Mouse (Mus musculus) MEL (cell line): ENCODE measurements around the gene Yeats2. TPM values are rescaled to one million over a fixed set of nuclear protein-coding genes. Genes with fewer than 3 reads are reported as not detected.

Source experiments
- DNase-seq: peaks from one replicate; pipeline ENCODE4 v3.0.0; 2011; ENCODE audit warnings: low read depth, low spot score
- H3K27ac ChIP-seq: 2 replicates; pipeline ENCODE4 v1.5.1; 2012; ENCODE audit warnings: low read depth, mild to moderate bottlenecking, control low read depth, low read length, moderate library complexity; ENCODE audit not compliant: control insufficient read depth
- H3K27me3 ChIP-seq, 2 experiments: fragments of 150-350 bp in 1 of 2; sonication (generic) in 1 of 2; 2 replicates each; pipeline ENCODE4 v1.6.1; 2012; ENCODE audit warnings: low read length in 2 of 2, mild to moderate bottlenecking in 2 of 2, improper control_type of control experiment in 1 of 2, moderate library complexity in 1 of 2; ENCODE audit not compliant: insufficient read depth in 2 of 2, control insufficient read depth in 1 of 2
- H3K36me3 ChIP-seq, 2 experiments: 2 replicates each; pipeline ENCODE4 v1.6.1; 2012 to 2014; ENCODE audit warnings: low read length in 2 of 2, improper control_type of control experiment in 1 of 2, inconsistent platforms in 1 of 2, mild to moderate bottlenecking in 1 of 2; ENCODE audit not compliant: insufficient read depth in 2 of 2, control insufficient read depth in 1 of 2
- H3K4me1 ChIP-seq, 2 experiments: fragments of 150-350 bp in 1 of 2; sonication (generic) in 1 of 2; 2 replicates each; pipeline ENCODE4 v1.6.1; 2012; ENCODE audit warnings: low read length in 2 of 2, improper control_type of control experiment in 1 of 2, mild to moderate bottlenecking in 1 of 2; ENCODE audit not compliant: insufficient read depth in 2 of 2, control insufficient read depth in 1 of 2
- H3K4me3 ChIP-seq, 2 experiments: fragments of 150-350 bp in 1 of 2; sonication (generic) in 1 of 2; 2 replicates each; pipeline ENCODE4 v1.5.1; 2012; ENCODE audit warnings: low read depth in 2 of 2, low read length in 2 of 2, mild to moderate bottlenecking in 2 of 2, moderate library complexity in 2 of 2, control low read depth in 1 of 2, improper control_type of control experiment in 1 of 2; ENCODE audit not compliant: control insufficient read depth in 1 of 2, insufficient read depth in 1 of 2
- H3K79me2 ChIP-seq: 2 replicates; pipeline ENCODE4 v1.6.1; 2012; ENCODE audit warnings: mild to moderate bottlenecking, low read length, moderate library complexity; ENCODE audit not compliant: control insufficient read depth, poor library complexity, insufficient read depth
- H3K9ac ChIP-seq: 2 replicates; pipeline ENCODE4 v1.6.1; 2012; ENCODE audit warnings: low read depth, mild to moderate bottlenecking, control low read depth, low read length, moderate library complexity; ENCODE audit not compliant: control insufficient read depth, poor library complexity, severe bottlenecking
- H3K9me3 ChIP-seq: fragments of 150-350 bp; sonication (generic); replicated peaks from 2 replicates; pipeline ENCODE4 v1.6.1; 2012; ENCODE audit warnings: mild to moderate bottlenecking, low read length, improper control_type of control experiment, moderate library complexity; ENCODE audit not compliant: insufficient read depth
- BHLHE40 ChIP-seq: IDR thresholded peaks from 2 replicates; pipeline ENCODE4 v1.6.1; 2012; ENCODE audit warnings: low read depth, mild to moderate bottlenecking, inconsistent platforms, low read length, improper control_type of control experiment, borderline replicate concordance
- CHD2 ChIP-seq: IDR thresholded peaks from 2 replicates; pipeline ENCODE4 v1.6.1; 2011; ENCODE audit warnings: low read length, improper control_type of control experiment
- E2F4 ChIP-seq: IDR thresholded peaks from 2 replicates; pipeline ENCODE4 v1.6.1; 2011; ENCODE audit warnings: low read depth, low read length, improper control_type of control experiment, borderline replicate concordance
- ELF1 ChIP-seq: IDR thresholded peaks from 2 replicates; pipeline ENCODE4 v1.6.1; 2014; ENCODE audit warnings: low read depth, mild to moderate bottlenecking, inconsistent platforms, low read length, improper control_type of control experiment, moderate library complexity
- EP300 ChIP-seq, 2 experiments: IDR thresholded peaks; 2 replicates each; pipeline ENCODE4 v1.6.1; 2011; ENCODE audit warnings: improper control_type of control experiment in 2 of 2, low read length in 2 of 2, low read depth in 1 of 2, mild to moderate bottlenecking in 1 of 2
- ETS1 ChIP-seq: IDR thresholded peaks from 2 replicates; pipeline ENCODE4 v1.6.1; 2012; ENCODE audit warnings: low read depth, mild to moderate bottlenecking, inconsistent platforms, low read length, improper control_type of control experiment, moderate library complexity
- GABPA ChIP-seq: IDR thresholded peaks from 2 replicates; pipeline ENCODE4 v1.6.1; 2012; ENCODE audit warnings: low read depth, mild to moderate bottlenecking, inconsistent platforms, low read length, improper control_type of control experiment, moderate library complexity
- GATA1 ChIP-seq: IDR thresholded peaks from 2 replicates; pipeline ENCODE4 v1.6.1; 2011; ENCODE audit warnings: low read depth, low read length, improper control_type of control experiment
- MAX ChIP-seq: IDR thresholded peaks from 2 replicates; pipeline ENCODE4 v1.6.1; 2011; ENCODE audit warnings: low read length, improper control_type of control experiment
- MXI1 ChIP-seq: IDR thresholded peaks from 2 replicates; pipeline ENCODE4 v1.6.1; 2011; ENCODE audit warnings: mild to moderate bottlenecking, low read depth, low read length, improper control_type of control experiment
- MYB ChIP-seq: IDR thresholded peaks from 2 replicates; pipeline ENCODE4 v1.6.1; 2011; ENCODE audit warnings: mild to moderate bottlenecking, low read depth, low read length, improper control_type of control experiment
- MYC ChIP-seq: IDR thresholded peaks from 2 replicates; pipeline ENCODE4 v1.6.1; 2011; ENCODE audit warnings: low read depth, mild to moderate bottlenecking, low read length, improper control_type of control experiment, moderate library complexity
- NELFE ChIP-seq: IDR thresholded peaks from 2 replicates; pipeline ENCODE4 v1.6.1; 2011; ENCODE audit warnings: low read depth, low read length, improper control_type of control experiment
- POLR2A ChIP-seq, 2 experiments: IDR thresholded peaks; 2 replicates each; pipeline ENCODE4 v1.6.1; 2011 to 2012; ENCODE audit warnings: low read length in 2 of 2, mild to moderate bottlenecking in 2 of 2, control low read depth in 1 of 2, improper control_type of control experiment in 1 of 2, low read depth in 1 of 2, moderate library complexity in 1 of 2; ENCODE audit not compliant: control insufficient read depth in 1 of 2, insufficient read depth in 1 of 2, poor library complexity in 1 of 2
- SIN3A ChIP-seq: IDR thresholded peaks from 2 replicates; pipeline ENCODE4 v1.6.1; 2012; ENCODE audit warnings: low read length, improper control_type of control experiment, inconsistent platforms
- SMC3 ChIP-seq: IDR thresholded peaks from 2 replicates; pipeline ENCODE4 v1.6.1; 2011; ENCODE audit warnings: low read depth, low read length, improper control_type of control experiment
- USF1 ChIP-seq: IDR thresholded peaks from 2 replicates; pipeline ENCODE4 v1.6.1; 2014; ENCODE audit warnings: low read depth, mild to moderate bottlenecking, inconsistent platforms, low read length, improper control_type of control experiment, moderate library complexity
- ZC3H11A ChIP-seq: IDR thresholded peaks from 2 replicates; pipeline ENCODE4 v1.6.1; 2012; ENCODE audit warnings: low read depth, mild to moderate bottlenecking, inconsistent platforms, low read length, improper control_type of control experiment
- ZNF384 ChIP-seq: IDR thresholded peaks from 2 replicates; pipeline ENCODE4 v1.6.1; 2012; ENCODE audit warnings: low read depth, mild to moderate bottlenecking, inconsistent platforms, low read length, improper control_type of control experiment
- polyA plus RNA-seq, 2 experiments: library from polyadenylated mRNA; stranded (reverse) in 1 of 2; unstranded in 1 of 2; fragments of >175 nt in 1 of 2; fragments of >200 nt in 1 of 2; gene quantifications; 2 replicates each; pipeline versions ENCODE4 v1.2.1 to v1.2.4; 2012; ENCODE audit warnings: low replicate concordance in 2 of 2, low read depth in 1 of 2; ENCODE audit not compliant: insufficient read length in 2 of 2, insufficient read depth in 1 of 2, missing spikeins in 1 of 2
- total RNA-seq: library from RNA; depleted of rRNA; stranded (reverse); fragments of 300-350 nt; gene quantifications from 2 replicates; pipeline ENCODE4 v1.2.3, GENCODE M21; 2012

The Yeats2 gene
- total and polyA plus RNA-seq, 3 experiments: 12.7 to 23.2 TPM; not detected in 1

GRCm38 (mm10) chr16:20272994-20273393 lies 132.1 kb downstream of the Yeats2 start:
- Histone ChIP-seq H3K4me3 (peak overlapping the region in 1 of 2 experiments; percentile 39; a peak in 2 of 4 replicates), H3K27ac (no peak overlapping the region), H3K9me3 (no peaks in the 10 kb centered on the region), H3K36me3 (peaks cover 0 to 5% of the 10 kb centered on the region in 2 experiments; a peak in 2 of 4 replicates), H3K27me3 (no peaks in the 10 kb centered on the region; a peak in 1 of 4 replicates), H3K79me2 (no peaks in the 10 kb centered on the region), H3K4me1 (peaks cover 0 to 3% of the 10 kb centered on the region in 2 experiments; a peak in 1 of 4 replicates), H3K9ac (peak overlapping the region; percentile 28; the same call in 1 of the 2 replicates)
- no peak for DNase-seq
- TF ChIP-seq GATA1 (peak; percentile 64; the same call in 1 of the 2 replicates), SIN3A (0 out of 2 replicates have a peak, but pooled peaks have one; percentile 23), EP300 (IDR thresholded peaks at IDR 0.05; ENCODE audit: low read depth in 1 of 2, low read length in 2 of 2) (peak; percentile 9 to 11; a peak in 1 of 4 replicates), GABPA (no peak), SMC3 (no peak), USF1 (no peak), MYC (0 out of 2 replicates have a peak, but pooled peaks have one; percentile 35), CHD2 (no peak), ZNF384 (no peak), MXI1 (peak; percentile 58), MAX (0 out of 2 replicates have a peak, but pooled peaks have one; percentile 44)

GRCm38 (mm10) chr16:20279395-20279794 lies 138.5 kb downstream of the Yeats2 start:
- Histone ChIP-seq H3K9ac (no peak overlapping the region), H3K4me3 (no peak overlapping the region), H3K36me3 (peaks cover 0 to 11% of the 10 kb centered on the region in 2 experiments; a peak in 2 of 4 replicates), H3K4me1 (no peaks in the 10 kb centered on the region), H3K27ac (no peak overlapping the region), H3K9me3 (no peaks in the 10 kb centered on the region), H3K79me2 (no peaks in the 10 kb centered on the region), H3K27me3 (no peaks in the 10 kb centered on the region)
- TF ChIP-seq SIN3A (no peak), GATA1 (no peak), ELF1 (no peak), GABPA (no peak), MAX (no peak), NELFE (no peak), ETS1 (no peak), MYB (no peak), USF1 (no peak), BHLHE40 (no peak), POLR2A (IDR thresholded peaks at IDR 0.05; ENCODE audit: control insufficient read depth in 1 of 2, insufficient read depth in 1 of 2, low read depth in 1 of 2, low read length in 2 of 2, poor library complexity in 1 of 2) (no peak), E2F4 (no peak), ZC3H11A (no peak), CHD2 (no peak), MXI1 (no peak)
- DNase-seq: no peak
